Mouse (Mus musculus) CD4-positive, CD25-positive, alpha-beta regulatory T cell, adult 4 months (primary cell): ENCODE measurements around the gene Tssk6. TPM values are rescaled to one million over a fixed set of nuclear protein-coding genes. Genes with fewer than 3 reads are reported as not detected.
"Not testable (repeated sequence)": the region's sequence is repeated elsewhere in the genome, so short reads cannot be mapped to it uniquely, and the experiment has no call there.

Experiments
- ATAC-seq: one replicate; pipeline ENCODE4 v1.8.0; 2017
- polyA plus RNA-seq, 2 experiments: library from polyadenylated mRNA; unstranded; fragments of 100-300 nt; shearing (Covaris generic); gene quantifications; one replicate each; pipeline ENCODE4 v1.2.1; 2017

Tssk6 gene
- polyA plus RNA-seq, 2 experiments from 2014 or later: 0.24 TPM; not detected in 1

- peak; percentile 90 for ATAC-seq
These were observed 18.1 kb downstream of the Tssk6 start for GRCm38 (mm10) chr8:69919876-69920662.

DNA sequence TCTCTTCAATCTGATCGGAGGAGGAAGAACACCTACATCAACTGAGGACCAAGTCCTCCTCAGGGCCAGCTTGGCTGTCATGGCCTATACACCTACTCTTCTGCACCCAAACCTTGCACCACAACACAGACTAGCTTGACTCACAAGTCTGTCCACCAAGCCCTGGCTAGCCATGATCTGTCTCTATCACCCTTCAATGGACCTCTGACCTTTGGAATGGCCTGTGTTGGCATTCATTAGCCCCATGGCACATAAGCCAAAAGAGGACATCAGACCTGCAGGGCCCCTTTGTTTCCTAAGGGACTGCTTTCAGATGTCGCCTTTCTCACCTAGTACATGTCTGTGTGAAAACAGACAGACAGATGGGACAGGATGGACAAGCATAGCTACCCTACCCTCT is 19.2 kb downstream of the Tssk6 start:
- no peak for ATAC-seq

GRCm38 (mm10) chr8:69923986-69924385 is 22.0 kb downstream of the Tssk6 start:
- no peak for ATAC-seq

DNA sequence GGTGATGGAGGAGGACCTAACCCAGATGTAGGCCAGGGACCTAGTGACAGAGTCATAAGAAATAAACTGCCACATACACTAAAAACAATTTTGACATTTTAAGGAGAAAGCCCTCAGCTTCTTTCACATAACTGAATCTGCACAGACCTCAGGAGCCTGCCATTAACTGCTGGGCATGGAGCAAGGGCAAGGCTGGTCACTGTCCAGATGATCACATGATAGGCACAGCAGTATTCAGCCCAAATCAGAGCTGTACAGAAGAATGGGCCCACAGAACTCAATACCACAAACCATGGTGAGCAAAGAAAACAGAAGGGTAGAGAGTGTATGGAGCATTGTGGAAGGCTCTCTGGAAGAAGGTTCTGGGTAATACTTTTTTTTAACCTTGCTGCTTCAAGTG is 24.9 kb downstream of the Tssk6 start:
- ATAC-seq: no peak

DNA sequence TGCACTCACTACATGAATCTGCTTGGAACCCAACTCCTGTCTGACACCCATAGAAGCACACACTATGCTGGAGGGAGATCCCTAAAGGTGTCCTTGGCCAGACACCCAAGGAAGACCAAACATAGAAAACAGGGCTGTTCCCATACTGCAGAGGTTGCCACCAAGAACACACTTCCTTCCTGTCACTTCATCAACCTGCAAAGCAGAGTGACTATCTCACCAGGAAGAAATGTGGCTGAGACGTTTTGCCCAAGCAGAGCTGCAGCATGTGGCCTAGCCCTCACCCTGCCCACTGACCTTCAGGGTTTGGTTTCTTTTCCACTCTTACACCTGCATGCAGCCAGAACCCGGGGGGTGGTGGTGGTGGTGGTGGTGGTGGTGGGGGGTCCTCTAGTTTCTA is 31.8 kb downstream of the Tssk6 start:
- peak; percentile 42 for ATAC-seq

DNA sequence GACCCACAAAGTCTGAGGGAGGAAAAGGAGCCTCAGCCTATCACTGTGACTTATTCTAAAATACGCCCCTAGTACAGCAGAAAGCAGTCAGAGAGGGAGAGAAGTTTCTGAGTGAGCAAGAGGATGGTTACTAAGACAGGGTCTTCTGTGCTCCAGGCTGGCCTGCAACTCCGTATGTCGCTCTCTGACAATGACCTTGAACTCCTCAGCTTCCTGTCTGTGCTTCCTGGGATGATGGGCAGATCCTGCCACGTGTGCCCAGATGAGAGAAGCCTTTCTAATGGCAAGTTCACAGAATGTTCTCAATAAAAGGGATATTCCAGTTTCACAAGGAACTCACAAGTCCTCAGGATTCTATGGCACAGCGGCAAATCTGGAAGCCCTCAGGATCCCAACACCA is 32.6 kb downstream of the Tssk6 start:
- ATAC-seq: no peak

DNA sequence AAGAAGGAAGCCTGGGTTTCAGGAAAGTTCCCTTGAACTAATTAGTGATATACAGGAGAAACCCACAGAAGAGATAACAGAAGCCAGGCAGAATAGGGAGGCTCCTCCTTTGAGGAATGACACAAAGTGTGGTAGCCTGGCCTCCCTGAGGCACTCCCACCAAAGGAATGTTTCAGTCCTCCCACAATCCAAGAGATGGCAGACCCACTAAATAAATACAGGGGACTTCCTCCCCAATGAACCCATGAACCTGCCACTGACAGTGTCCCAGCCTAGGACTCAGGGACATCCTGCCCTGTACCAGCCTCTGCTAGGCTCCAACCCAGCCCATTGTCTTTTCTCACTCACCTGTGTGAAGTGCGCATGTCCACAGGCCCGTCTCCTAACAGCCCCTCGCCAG is 33.4 kb downstream of the Tssk6 start:
- no peak for ATAC-seq

DNA sequence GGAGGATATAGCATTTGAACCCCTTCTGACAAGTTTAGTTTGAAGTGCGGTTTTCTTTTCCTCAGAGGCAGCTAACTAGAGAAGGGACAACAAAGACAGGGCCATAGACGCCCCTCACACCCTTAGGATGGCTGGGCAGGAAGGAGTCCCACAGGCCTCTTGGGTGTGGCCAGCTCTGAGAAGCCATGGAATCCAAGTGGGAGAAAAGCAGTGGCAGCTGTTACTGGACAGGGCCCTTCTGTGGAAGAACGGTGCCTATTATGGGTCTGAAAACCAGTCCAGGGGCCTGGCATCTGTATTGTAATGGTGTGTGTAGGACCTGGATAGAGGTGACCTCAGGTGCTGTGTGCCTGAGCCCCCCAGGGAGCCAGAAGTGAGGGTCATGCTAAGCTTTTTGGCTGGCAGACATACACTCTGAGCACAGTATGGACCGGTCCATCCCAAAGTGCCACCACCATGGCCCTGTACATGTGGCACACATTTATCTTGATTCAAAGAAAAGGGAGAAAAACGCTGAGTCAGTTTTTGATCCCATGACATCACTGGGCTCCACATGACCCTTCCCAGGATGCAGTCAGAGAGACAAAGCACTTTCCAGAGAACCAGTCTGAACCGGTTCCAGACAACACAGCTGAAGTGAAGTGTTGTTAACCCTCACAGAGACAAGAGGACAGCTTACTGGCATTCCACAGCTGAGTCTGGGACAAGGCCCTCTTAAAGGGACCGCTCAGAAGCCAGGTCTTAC is 34.2 kb downstream of the Tssk6 start:
- no peak for ATAC-seq

GRCm38 (mm10) chr8:69937466-69937865 is 35.5 kb downstream of the Tssk6 start:
- ATAC-seq: peak; percentile 65

DNA sequence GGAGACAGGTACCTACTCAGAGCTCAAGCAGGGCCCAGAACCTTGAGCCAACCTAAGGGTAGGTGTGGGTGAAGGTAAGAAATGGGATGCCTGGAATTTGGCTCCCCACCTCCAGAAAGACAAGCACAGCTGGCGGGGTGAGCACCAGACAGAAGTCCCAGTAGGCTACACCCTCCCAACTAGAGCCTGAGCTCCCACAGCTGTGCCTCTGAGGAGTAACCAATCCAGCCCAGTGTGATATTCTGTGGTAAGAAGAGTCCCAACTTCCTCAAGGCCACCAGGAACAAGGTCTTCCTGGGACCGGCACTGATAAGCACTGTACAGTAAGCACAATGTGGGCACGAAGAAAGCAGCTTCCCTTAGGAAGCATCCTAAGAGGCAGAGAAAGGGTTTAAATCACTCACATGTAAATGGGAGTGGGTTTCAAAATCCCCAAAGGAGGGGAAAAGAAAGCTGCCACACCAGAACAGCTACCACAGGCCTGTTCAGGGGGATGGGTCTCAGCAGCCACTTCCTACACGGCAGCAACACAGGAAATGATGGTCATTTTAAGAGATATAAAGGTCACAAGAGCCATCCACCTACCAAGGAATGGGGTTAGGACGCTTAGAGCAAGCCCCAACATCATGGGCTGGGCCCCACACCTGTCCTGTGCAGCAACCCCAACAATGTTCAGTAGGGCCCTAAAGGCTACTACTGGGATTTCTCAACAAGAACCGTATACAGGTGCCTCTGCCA is 36.4 kb downstream of the Tssk6 start:
- peak; percentile 48 for ATAC-seq

GRCm38 (mm10) chr8:69939633-69940032 is 37.6 kb downstream of the Tssk6 start:
- ATAC-seq: no peak

DNA sequence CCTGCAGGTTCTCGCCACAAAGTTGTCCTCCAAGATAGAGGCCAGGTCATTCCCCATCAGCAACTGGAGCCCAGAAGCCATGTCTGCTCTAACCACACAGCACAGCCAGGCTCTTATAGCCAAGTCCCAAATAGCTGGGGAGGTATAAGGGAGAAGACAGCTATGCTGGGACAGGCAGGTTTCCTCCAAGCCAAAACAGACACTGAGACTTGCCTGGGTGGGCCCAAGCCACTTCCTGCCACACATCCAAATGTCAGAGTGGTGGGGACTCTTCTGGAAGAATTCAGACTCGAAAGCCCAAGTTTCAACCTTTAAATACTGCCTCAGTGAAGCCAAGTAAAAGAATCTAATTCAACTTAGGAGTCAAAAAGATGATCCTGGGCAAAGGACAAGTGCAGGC is 38.4 kb downstream of the Tssk6 start:
- ATAC-seq: peak; percentile 48

GRCm38 (mm10) chr8:69942495-69942894 is 40.5 kb downstream of the Tssk6 start:
- not testable (repeated sequence) for ATAC-seq

GRCm38 (mm10) chr8:69950300-69950699 is 48.3 kb downstream of the Tssk6 start:
- ATAC-seq: no peak

Other genes starting within 250 kb of the Tssk6 start
- gene Zfp964, start 247.7 kb upstream of the Tssk6 start, polyA plus RNA-seq: under 1 TPM; 0.89 to 0.95 TPM
- gene Zfp869, start 191.5 kb upstream of the Tssk6 start, polyA plus RNA-seq: 10 to 100 TPM; 49.1 to 73.3 TPM
- 1 to 10 TPM; 6.8 to 8.1 TPM for gene Zfp963, start 152.2 kb upstream of the Tssk6 start, polyA plus RNA-seq
- 1 to 10 TPM; 2.1 to 3.2 TPM for gene Gm20422, start 127.3 kb upstream of the Tssk6 start, polyA plus RNA-seq
- gene Atp13a1, start 111.0 kb upstream of the Tssk6 start, polyA plus RNA-seq: 10 to 100 TPM; 20.4 to 28.0 TPM
- gene Zfp866, start 111.0 kb upstream of the Tssk6 start, polyA plus RNA-seq: 10 to 100 TPM; 16.4 to 23.9 TPM
- 100 to 1,000 TPM in 1 of 2 experiments, 10 to 100 TPM in 1; 71.9 to 150 TPM for gene Gmip, start 93.5 kb upstream of the Tssk6 start, polyA plus RNA-seq
- under 1 TPM; 0.74 to 0.75 TPM for gene Lpar2, start 79.8 kb upstream of the Tssk6 start, polyA plus RNA-seq
- 10 to 100 TPM; 10.2 to 17.1 TPM for gene Pbx4, start 69.7 kb upstream of the Tssk6 start, polyA plus RNA-seq
- gene Cilp2, start 14.5 kb upstream of the Tssk6 start, polyA plus RNA-seq: not detected
- 100 to 1,000 TPM; 184 to 253 TPM for gene Ndufa13, start 374 bp downstream of the Tssk6 start, polyA plus RNA-seq
- gene Yjefn3, start 528 bp downstream of the Tssk6 start, polyA plus RNA-seq: 1 to 10 TPM in 1 of 2 experiments, under 1 TPM in 1; 0.91 to 1.6 TPM
- 10 to 100 TPM; 17.4 to 21.6 TPM for gene Gatad2a, start 94.2 kb downstream of the Tssk6 start, polyA plus RNA-seq
- 10 to 100 TPM; 43.3 to 70.0 TPM for gene Mau2, start 140.6 kb downstream of the Tssk6 start, polyA plus RNA-seq
- gene Sugp1, start 140.6 kb downstream of the Tssk6 start, polyA plus RNA-seq: 10 to 100 TPM; 51.1 to 80.3 TPM
- 1 to 10 TPM in 1 of 2 experiments, under 1 TPM in 1; 0.60 to 1.1 TPM for gene Tm6sf2, start 170.7 kb downstream of the Tssk6 start, polyA plus RNA-seq
- not detected for gene Hapln4, start 181.3 kb downstream of the Tssk6 start, polyA plus RNA-seq
- gene Ncan, start 218.7 kb downstream of the Tssk6 start, polyA plus RNA-seq: not detected
- gene Nr2c2ap, start 229.1 kb downstream of the Tssk6 start, polyA plus RNA-seq: 10 to 100 TPM; 43.0 to 59.3 TPM
- 10 to 100 TPM; 67.2 to 81.8 TPM for gene Rfxank, start 237.0 kb downstream of the Tssk6 start, polyA plus RNA-seq
- gene Borcs8, start 237.3 kb downstream of the Tssk6 start, polyA plus RNA-seq: 10 to 100 TPM; 76.8 to 91.1 TPM
- gene Mef2b, start 237.5 kb downstream of the Tssk6 start, polyA plus RNA-seq: 1 to 10 TPM in 1 of 2 experiments, not detected in 1; 1.5 TPM